Mouse (Mus musculus): ENCODE results near the gene Atp5h. TPM values are rescaled to one million over a fixed set of nuclear protein-coding genes. Genes with fewer than 3 reads are reported as not detected.
"Not testable (repeated sequence)": the region's sequence is repeated elsewhere in the genome, so short reads cannot be mapped to it uniquely, and the experiment has no call there.

Atp5h gene
- polyA plus RNA-seq, 1 experiment from 2014 or later: 1,461 TPM

GRCm38 (mm10) chr11:115400630-115401391, 19.0 kb downstream of the Atp5h start:
- no peak for DNase-seq (ENCODE audit: low spot score)

GRCm38 (mm10) chr11:115400126-115400525, 19.6 kb downstream of the Atp5h start:
- DNase-seq (ENCODE audit: low spot score): no peak

- no peak for DNase-seq (ENCODE audit: low spot score)
Measured at GRCm38 (mm10) chr11:115398085-115398484, 21.7 kb downstream of the Atp5h start.

GRCm38 (mm10) chr11:115393721-115394325, 25.9 kb downstream of the Atp5h start:
- no peak for DNase-seq (ENCODE audit: low spot score)

GRCm38 (mm10) chr11:115391358-115391757, 28.4 kb downstream of the Atp5h start:
- no peak for DNase-seq (ENCODE audit: low spot score)

- DNase-seq (ENCODE audit: low spot score): not testable (repeated sequence)
Measured at GRCm38 (mm10) chr11:115386859-115387258, 32.9 kb downstream of the Atp5h start.

- DNase-seq (ENCODE audit: low spot score): no peak
Measured at GRCm38 (mm10) chr11:115384587-115384986, 35.2 kb downstream of the Atp5h start.

GRCm38 (mm10) chr11:115383701-115384474, 35.9 kb downstream of the Atp5h start:
- no peak for DNase-seq (ENCODE audit: low spot score)

GRCm38 (mm10) chr11:115382891-115383290, 36.9 kb downstream of the Atp5h start:
- DNase-seq (ENCODE audit: low spot score): no peak

GRCm38 (mm10) chr11:115381743-115382539, 37.8 kb downstream of the Atp5h start, which contains the start of gene Cdr2l:
Cdr2l (plus strand) TSS chr11:115381916.
- peak; percentile 54 for DNase-seq (ENCODE audit: low spot score)

GRCm38 (mm10) chr11:115381276-115381675, 38.5 kb downstream of the Atp5h start:
- no peak for DNase-seq (ENCODE audit: low spot score)

- no peak for DNase-seq (ENCODE audit: low spot score)
Measured at GRCm38 (mm10) chr11:115377854-115378253, 41.9 kb downstream of the Atp5h start.

- no peak for DNase-seq (ENCODE audit: low spot score)
Measured at GRCm38 (mm10) chr11:115377254-115377653, 42.5 kb downstream of the Atp5h start.

- DNase-seq (ENCODE audit: low spot score): no peak
Measured at GRCm38 (mm10) chr11:115376722-115377121, 43.0 kb downstream of the Atp5h start.

- DNase-seq (ENCODE audit: low spot score): no peak
Measured at GRCm38 (mm10) chr11:115374695-115375425, 44.9 kb downstream of the Atp5h start.

GRCm38 (mm10) chr11:115373805-115374694, 45.7 kb downstream of the Atp5h start:
- no peak for DNase-seq (ENCODE audit: low spot score)

GRCm38 (mm10) chr11:115372737-115373136, 47.0 kb downstream of the Atp5h start:
- no peak for DNase-seq (ENCODE audit: low spot score)

- DNase-seq (ENCODE audit: low spot score): no peak
Measured at GRCm38 (mm10) chr11:115372015-115372414, 47.7 kb downstream of the Atp5h start.

- no peak for DNase-seq (ENCODE audit: low spot score)
Measured at GRCm38 (mm10) chr11:115371354-115371753, 48.4 kb downstream of the Atp5h start.

All from thymus, postnatal 0 days (tissue).